Comparison of ENCODE assay signal across 10 mouse cellular contexts in genomic region chr17:75027358-75028131, GRCm38 (mm10). TPM values are rescaled to one million over a fixed set of nuclear protein-coding genes. Genes with fewer than 3 reads are reported as not detected.
DNase-seq lines count a peak whose midpoint lies in the region; ATAC-seq lines count a peak whose summit lies in the region.
"Had no signal": no experiment of that assay in that cellular context is flagged by ENCODE, and none has a peak within 500 bp of the region (broad histone marks: within the 10 kb centered on the region; RNA-seq: fewer than 3 reads in every experiment).

No protein-coding gene starts in this region.

- H3K36me3 ChIP-seq in midbrain, embryonic 11.5 days (ENCODE audit: control insufficient read depth, insufficient read depth, low read length), result no peaks in the 10 kb centered on the region
- H3K36me3 ChIP-seq: midbrain, embryonic 10.5 days had no signal

- intact Hi-C loops in heart, postnatal 25 days (cut with DNase I), result no loop called here

- no peaks in the 10 kb centered on the region for H3K27me3 ChIP-seq in midbrain, embryonic 11.5 days (ENCODE audit: control insufficient read depth, insufficient read depth, low read length)

- no peaks in the 10 kb centered on the region for H3K9me3 ChIP-seq in midbrain, embryonic 11.5 days (ENCODE audit: control insufficient read depth, low read length)
- H3K9me3 ChIP-seq: midbrain, embryonic 10.5 days had no signal

- ATAC-seq in midbrain, embryonic 11.5 days (ENCODE audit: low FRiP score), result no peak
- no peak for ATAC-seq in megakaryocyte, adult 5-6 weeks (ENCODE audit: poor library complexity, severe bottlenecking)

- no peak overlapping the region for H3K9ac ChIP-seq in midbrain, embryonic 11.5 days (ENCODE audit: low read length)

- no peaks in the 10 kb centered on the region for H3K4me1 ChIP-seq in midbrain, embryonic 11.5 days (ENCODE audit: control insufficient read depth, insufficient read depth, low read length)

- no peak overlapping the region for H3K27ac ChIP-seq in midbrain, embryonic 11.5 days (ENCODE audit: low read depth, low read length)
- H3K27ac ChIP-seq: midbrain, embryonic 10.5 days had no signal

- WGBS in midbrain, embryonic 11.5 days, result 81% methylated on average over 12 of the region's 12 CpGs

- no peak overlapping the region for H3K4me3 ChIP-seq in midbrain, embryonic 11.5 days (ENCODE audit: low read depth, low read length)
- H3K4me3 ChIP-seq: midbrain, embryonic 10.5 days had no signal

- peak; percentile 8 to 12 for DNase-seq in cerebellum, postnatal 14 days
- no peak for DNase-seq in cerebellum, adult 18-20 months
- peak; percentile 24 for DNase-seq in retina, postnatal 1 day
- no peak for DNase-seq in retina, embryonic 14.5 days (ENCODE audit: low spot score)
- DNase-seq in heart, postnatal 25 days (ENCODE audit: low spot score), result peak; percentile 70
- DNase-seq in right cerebral cortex, postnatal 4 days, result peak; percentile 16
- DNase-seq in midbrain, embryonic 11.5 days (ENCODE audit: low spot score, missing footprints), result no peak
- DNase-seq: cerebellum, postnatal 25 days had no signal

- H3K4me2 ChIP-seq in midbrain, embryonic 11.5 days, result no peak overlapping the region

RNA-seq across cellular contexts. Expression of gene Ltbp1, which starts 22.2 kb away (rescaled TPM):
- total RNA-seq in heart, postnatal 25 days (2021), result 10 to 100 TPM; 41.5 to 44.7 TPM
- 5.5 and 6.2 TPM in 2 replicates for polyA plus RNA-seq in midbrain, embryonic 11.5 days (2014; fragmentation: Nextera tagmentation; extraction: Ambion mirVana)
- 0.07 and 0.67 TPM in 2 replicates for total RNA-seq in megakaryocyte, adult 5-6 weeks (2015)
- total RNA-seq in megakaryocyte, adult 5-6 weeks (2017), result 0.12 and 0.48 TPM in 2 replicates

Comparison
In these comparisons a context has a peak if more than half of its experiments do, and no peak if none do; other contexts are left out.
1. DNase-seq: peak in cerebellum, postnatal 14 days (2 of 2), retina, postnatal 1 day (single experiment), heart, postnatal 25 days (single experiment) and right cerebral cortex, postnatal 4 days (single experiment); none in cerebellum, adult 18-20 months (0 of 2), retina, embryonic 14.5 days (single experiment) and midbrain, embryonic 11.5 days (single experiment).
2. RNA of gene Ltbp1, which starts 22.2 kb away (total RNA-seq): 41.5 to 44.7 TPM in heart, postnatal 25 days; 0.07 to 0.67 TPM in megakaryocyte, adult 5-6 weeks; every median in the first group is over 10 times any median in the second.